Comparison of ENCODE assay signal across 7 mouse cellular contexts in the genomic region with DNA sequence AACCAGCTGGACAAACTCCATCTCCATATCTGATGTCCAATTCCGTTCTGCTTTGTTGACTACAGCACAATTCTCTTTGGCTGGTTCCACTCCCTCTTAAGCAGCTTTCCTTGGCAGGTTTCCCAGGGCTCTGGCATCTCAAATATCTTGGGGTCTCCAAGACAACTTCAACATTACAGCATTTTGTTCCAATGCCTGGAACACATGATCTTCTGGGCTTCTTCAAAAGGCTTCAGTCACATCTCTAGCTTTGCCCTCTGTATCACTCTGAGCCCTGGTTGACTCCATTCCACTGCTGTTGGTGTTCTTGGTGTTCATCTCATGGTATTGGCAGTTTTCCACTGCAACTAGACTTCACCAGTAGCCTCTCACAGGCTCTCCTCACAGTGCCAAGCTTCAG. TPM values are rescaled to one million over a fixed set of nuclear protein-coding genes. Genes with fewer than 3 reads are reported as not detected.
DNase-seq lines count a peak whose midpoint lies in the region; ATAC-seq lines count a peak whose summit lies in the region.

No protein-coding gene starts in this region.

- H3K27ac ChIP-seq in neural tube, embryonic 14.5 days (ENCODE audit: low read depth, low read length), result 0 out of 2 replicates have a peak overlapping the region, but pooled peaks have one; percentile 28
- H3K27ac ChIP-seq in neural tube, embryonic 15.5 days (replicated peaks), result no peak overlapping the region

- no peak overlapping the region for H3K4me2 ChIP-seq in neural tube, embryonic 14.5 days (ENCODE audit: low read depth, low read length)
- no peak overlapping the region for H3K4me2 ChIP-seq in neural tube, embryonic 15.5 days

- 63% methylated on average over 1 of the region's 1 CpGs for WGBS in neural tube, embryonic 14.5 days
- WGBS in neural tube, embryonic 15.5 days, result 54% methylated on average over 1 of the region's 1 CpGs

- no peak overlapping the region for H3K4me3 ChIP-seq in neural tube, embryonic 14.5 days (ENCODE audit: low read depth, low read length)
- no peak overlapping the region for H3K4me3 ChIP-seq in neural tube, embryonic 15.5 days (replicated peaks)

- no peaks in the 10 kb centered on the region for H3K27me3 ChIP-seq in neural tube, embryonic 14.5 days (ENCODE audit: control insufficient read depth, insufficient read depth, low read length)
- no peaks in the 10 kb centered on the region for H3K27me3 ChIP-seq in neural tube, embryonic 15.5 days (replicated peaks)

- no peak for ATAC-seq in neural tube, embryonic 14.5 days (ENCODE audit: low read depth)
- no peak for ATAC-seq in neural tube, embryonic 15.5 days (ENCODE audit: low FRiP score)

- no peaks in the 10 kb centered on the region for H3K36me3 ChIP-seq in neural tube, embryonic 14.5 days (ENCODE audit: control insufficient read depth, insufficient read depth, low read length)
- no peaks in the 10 kb centered on the region for H3K36me3 ChIP-seq in neural tube, embryonic 15.5 days

- DNase-seq in heart, adult 18-20 months, result peak; percentile 57 to 60
- peak; percentile 28 to 44 for DNase-seq in kidney, adult 8-10 months
- peak; percentile 42 for DNase-seq in ovary, postnatal 14 days (ENCODE audit: low spot score)
- DNase-seq in spleen, postnatal 10 days (ENCODE audit: low spot score in 2 of 2), result no peak
- DNase-seq in adrenal gland, adult 18-20 months (ENCODE audit: low spot score in 2 of 2), result no peak

- H3K9me3 ChIP-seq in neural tube, embryonic 14.5 days (ENCODE audit: control insufficient read depth, low read length), result no peaks in the 10 kb centered on the region
- no peaks in the 10 kb centered on the region for H3K9me3 ChIP-seq in neural tube, embryonic 15.5 days (replicated peaks)

- H3K9ac ChIP-seq in neural tube, embryonic 14.5 days (replicated peaks; ENCODE audit: low read depth, low read length), result no peak overlapping the region
- H3K9ac ChIP-seq in neural tube, embryonic 15.5 days (replicated peaks), result no peak overlapping the region

- H3K4me1 ChIP-seq in neural tube, embryonic 14.5 days (ENCODE audit: control insufficient read depth, insufficient read depth, low read length), result no peaks in the 10 kb centered on the region
- 0 out of 2 replicates have a peak, but pooled peaks cover 3% of the 10 kb centered on the region for H3K4me1 ChIP-seq in neural tube, embryonic 15.5 days

RNA-seq across cellular contexts. Expression of gene Rapgef6, which starts 7.7 kb away (rescaled TPM):
- 34.2 and 40.6 TPM in 2 replicates for polyA plus RNA-seq in neural tube, embryonic 14.5 days (2014; fragmentation: Nextera tagmentation; extraction: Ambion mirVana)
- polyA plus RNA-seq in neural tube, embryonic 15.5 days (2015; fragmentation: Nextera tagmentation; extraction: Ambion mirVana), result 35.9 and 36.5 TPM in 2 replicates
- total RNA-seq in heart, adult 18-20 months (2021), result 10 to 100 TPM; 19.7 to 20.9 TPM
- total RNA-seq in adrenal gland, adult 18-20 months (2021), result 10 to 100 TPM; 19.6 to 20.6 TPM

Comparison
In these comparisons a context has a peak if more than half of its experiments do, and no peak if none do; other contexts are left out.
1. DNase-seq: peak in heart, adult 18-20 months (2 of 2), kidney, adult 8-10 months (2 of 2) and ovary, postnatal 14 days (single experiment); none in spleen, postnatal 10 days (0 of 2) and adrenal gland, adult 18-20 months (0 of 2).